Mouse (Mus musculus) embryo, embryonic 10 days (tissue): ENCODE measurements around the gene Ecpas.

Experiments used
- DNase-seq: peaks from one replicate; pipeline ENCODE4 v3.0.0-alpha.2; 2015; ENCODE audit warnings: low spot score

Gene Ecpas

GRCm38 (mm10) chr4:58911069-58911830 lies 1.3 kb downstream of the Ecpas start:
- peak; percentile 67 for DNase-seq

- DNase-seq, result no peak
Measured at GRCm38 (mm10) chr4:58910175-58911068, 2.1 kb downstream of the Ecpas start.

GRCm38 (mm10) chr4:58907453-58907852 lies 5.1 kb downstream of the Ecpas start:
- DNase-seq, result no peak

GRCm38 (mm10) chr4:58898318-58898717 lies 14.2 kb downstream of the Ecpas start:
- DNase-seq, result no peak

- no peak for DNase-seq
Measured at GRCm38 (mm10) chr4:58897436-58897835, 15.1 kb downstream of the Ecpas start.

- no peak for DNase-seq
Measured at GRCm38 (mm10) chr4:58894399-58894798, 18.1 kb downstream of the Ecpas start.

GRCm38 (mm10) chr4:58890035-58890782 lies 22.3 kb downstream of the Ecpas start:
- no peak for DNase-seq

GRCm38 (mm10) chr4:58888568-58888967 lies 24.0 kb downstream of the Ecpas start:
- DNase-seq, result no peak

- DNase-seq, result no peak
Measured at GRCm38 (mm10) chr4:58887626-58888025, 24.9 kb downstream of the Ecpas start.

GRCm38 (mm10) chr4:58886778-58887177 lies 25.8 kb downstream of the Ecpas start:
- DNase-seq, result no peak

- DNase-seq, result no peak
Measured at GRCm38 (mm10) chr4:58885341-58885740, 27.2 kb downstream of the Ecpas start.

- no peak for DNase-seq
Measured at GRCm38 (mm10) chr4:58883841-58884240, 28.7 kb downstream of the Ecpas start.

- DNase-seq, result no peak
Measured at GRCm38 (mm10) chr4:58874373-58874772, 38.2 kb downstream of the Ecpas start.

GRCm38 (mm10) chr4:58867242-58867641 lies 45.3 kb downstream of the Ecpas start:
- no peak for DNase-seq

- no peak for DNase-seq
Measured at GRCm38 (mm10) chr4:58832908-58833307, 79.6 kb downstream of the Ecpas start.

GRCm38 (mm10) chr4:58825921-58826320 lies 86.6 kb downstream of the Ecpas start:
- DNase-seq, result no peak

GRCm38 (mm10) chr4:58787616-58788015 lies 124.9 kb downstream of the Ecpas start, which contains the start of gene Olfr267:
TSS of gene Olfr267 (minus strand) at chr4:58787716.
- no peak for DNase-seq

- no peak for DNase-seq
Measured at GRCm38 (mm10) chr4:58786659-58787058, 125.9 kb downstream of the Ecpas start.

- DNase-seq, result no peak
Measured at GRCm38 (mm10) chr4:58763417-58763816, 149.1 kb downstream of the Ecpas start.

GRCm38 (mm10) chr4:58749510-58749909 lies 163.0 kb downstream of the Ecpas start:
- DNase-seq, result peak; percentile 26

GRCm38 (mm10) chr4:58749101-58749500 lies 163.4 kb downstream of the Ecpas start:
- DNase-seq, result peak; percentile 19
